Mouse (Mus musculus): ENCODE data around the gene Psmb7.
A peak's percentile ranks its signal among the peaks of the same experiment; 100 is the strongest.

DNA sequence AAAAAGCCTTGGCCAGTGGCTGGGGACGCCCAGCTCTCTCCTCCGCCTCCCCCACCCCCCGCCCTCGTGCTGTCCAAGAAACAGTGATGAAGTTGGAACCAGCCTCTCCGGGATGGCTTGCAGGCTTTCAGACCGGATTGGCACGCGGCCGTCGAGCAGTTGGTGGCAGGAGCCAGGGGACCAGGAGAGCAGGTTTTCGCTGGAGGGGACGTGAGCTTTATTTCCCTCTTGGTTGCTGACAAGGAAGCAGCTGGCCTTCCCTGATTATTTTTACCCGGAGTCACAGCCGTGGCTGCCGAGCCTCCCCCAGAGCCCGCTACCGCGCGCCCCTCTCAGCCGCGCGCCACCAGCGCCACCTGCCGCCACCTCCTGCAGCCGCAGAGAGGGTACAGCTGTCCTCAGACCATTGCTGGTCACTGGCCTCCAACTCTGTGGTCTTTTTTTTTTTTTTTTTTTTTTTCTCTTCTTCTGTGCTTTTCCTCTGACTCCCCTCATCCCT, 14.5 kb upstream of the Psmb7 start:
- TF ChIP-seq CTCF (IDR thresholded peaks at IDR 0.05; ENCODE audit: control insufficient read depth, insufficient read depth, insufficient replicate concordance, low read depth, low read length) (peak; percentile 58; the same call in 1 of the 2 replicates), POLR2A (IDR thresholded peaks at IDR 0.05; ENCODE audit: control insufficient read depth, low read depth, low read length) (no peak)
